Mouse (Mus musculus) liver, adult 2 months (tissue): Measurements from ENCODE around the gene Nrp1.

Source experiments
- CTCF ChIP-seq: fragments of 200-500 bp; IDR thresholded peaks from 2 replicates; pipeline ENCODE4 v1.5.1; 2011; ENCODE audit warnings: low read depth, low read length, control low read depth
- POLR2A ChIP-seq: fragments of 200-500 bp; IDR thresholded peaks from 2 replicates; pipeline ENCODE4 v1.6.1; 2011; ENCODE audit warnings: low read length, control low read depth; ENCODE audit not compliant: insufficient read depth; ENCODE audit errors: extremely low read depth

DNA sequence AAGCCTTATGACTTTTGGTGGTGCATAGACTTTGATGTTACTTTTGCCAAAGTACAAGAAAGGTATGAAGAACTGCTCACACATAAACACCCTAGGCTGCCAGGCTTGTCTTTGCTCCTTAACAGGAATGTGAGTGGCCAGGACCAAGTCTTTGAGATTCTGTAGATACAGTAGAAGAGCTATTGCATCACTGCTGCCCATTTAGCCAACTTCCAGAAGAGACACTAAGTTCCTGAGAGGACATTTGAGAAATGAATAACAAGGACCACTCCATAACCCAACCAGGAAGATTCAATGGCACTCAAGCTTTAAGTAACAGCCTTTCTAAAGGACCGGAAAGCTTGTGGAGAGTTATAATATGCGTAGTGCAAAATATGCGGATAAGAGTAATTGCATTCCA lies 88.9 kb downstream of the Nrp1 start:
- no peak for TF ChIP-seq CTCF
- TF ChIP-seq POLR2A = no peak
